Mouse (Mus musculus) ES-Bruce4 (cell line): Measurements from ENCODE around the gene Reck.

Experiments
- CTCF ChIP-seq: IDR thresholded peaks from one replicate; pipeline ENCODE4 v1.8.1; 2011; ENCODE audit warnings: low read depth, low read length
- POLR2A ChIP-seq: IDR thresholded peaks from one replicate; pipeline ENCODE4 v1.8.1; 2011; ENCODE audit warnings: low read length; ENCODE audit not compliant: insufficient read depth

DNA sequence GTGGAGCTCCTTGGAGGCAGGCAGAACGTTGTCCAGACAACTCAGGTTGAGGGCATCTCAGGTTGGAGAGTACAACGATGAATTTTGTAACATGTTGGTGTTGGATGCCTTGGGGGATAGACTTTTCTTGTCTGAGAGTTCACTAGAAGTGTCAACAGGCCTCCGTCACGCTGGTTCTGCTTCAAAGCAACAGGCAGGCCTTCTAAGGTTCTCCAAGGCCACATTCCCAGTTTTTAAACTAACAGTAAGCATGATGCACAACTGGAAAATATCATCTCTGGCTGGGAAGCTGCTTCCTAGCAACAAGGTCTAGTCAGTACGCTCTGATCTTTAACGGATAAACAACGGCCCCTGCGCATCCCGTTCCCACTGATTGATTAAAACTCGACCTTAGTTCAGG lies 5.5 kb upstream of the Reck start:
- TF ChIP-seq POLR2A, result no peak
- no peak for TF ChIP-seq CTCF
